Mouse (Mus musculus): ENCODE data around the gene Plvap. TPM values are rescaled to one million over a fixed set of nuclear protein-coding genes. Genes with fewer than 3 reads are reported as not detected.

Gene Plvap
- polyA plus RNA-seq, 1 experiment = 329 TPM

GRCm38 (mm10) chr8:71462191-71462590 lies 49.4 kb downstream of the Plvap start:
- H3K36me3 ChIP-seq (ENCODE audit: control insufficient read depth, insufficient read depth, low read length) = no peaks in the 10 kb centered on the region
- H3K4me1 ChIP-seq (ENCODE audit: control insufficient read depth, insufficient read depth, insufficient read length, low read length) = peaks cover 11% of the 10 kb centered on the region
- no peak overlapping the region for H3K4me3 ChIP-seq (ENCODE audit: low read depth, low read length)
- TF ChIP-seq POLR2A (IDR thresholded peaks at IDR 0.05; ENCODE audit: low read depth, low read length) = no peak
- no peak for TF ChIP-seq CTCF (IDR thresholded peaks at IDR 0.05; ENCODE audit: extremely low read depth, insufficient read length, insufficient replicate concordance, low read depth, low read length)
- H3K27me3 ChIP-seq (ENCODE audit: control insufficient read depth, insufficient read depth, low read length) = no peaks in the 10 kb centered on the region
- no peak overlapping the region for H3K27ac ChIP-seq (ENCODE audit: insufficient read depth, low read depth, low read length)
- WGBS = 75% methylated on average over 4 of the region's 4 CpGs

GRCm38 (mm10) chr8:71461152-71461840 lies 50.3 kb downstream of the Plvap start:
- H3K36me3 ChIP-seq (ENCODE audit: control insufficient read depth, insufficient read depth, low read length) = no peaks in the 10 kb centered on the region
- 89% methylated on average over 47 of the region's 47 CpGs for WGBS
- no peak for TF ChIP-seq CTCF (IDR thresholded peaks at IDR 0.05; ENCODE audit: extremely low read depth, insufficient read length, insufficient replicate concordance, low read depth, low read length)
- no peak for TF ChIP-seq POLR2A (IDR thresholded peaks at IDR 0.05; ENCODE audit: low read depth, low read length)
- no peak overlapping the region for H3K4me3 ChIP-seq (ENCODE audit: low read depth, low read length)
- H3K27me3 ChIP-seq (ENCODE audit: control insufficient read depth, insufficient read depth, low read length) = no peaks in the 10 kb centered on the region
- peaks cover 16% of the 10 kb centered on the region for H3K4me1 ChIP-seq (ENCODE audit: control insufficient read depth, insufficient read depth, insufficient read length, low read length)
- no peak overlapping the region for H3K27ac ChIP-seq (ENCODE audit: insufficient read depth, low read depth, low read length)

GRCm38 (mm10) chr8:71460716-71461115 lies 50.8 kb downstream of the Plvap start:
- TF ChIP-seq CTCF (IDR thresholded peaks at IDR 0.05; ENCODE audit: extremely low read depth, insufficient read length, insufficient replicate concordance, low read depth, low read length) (no peak), POLR2A (IDR thresholded peaks at IDR 0.05; ENCODE audit: low read depth, low read length) (no peak)
- WGBS = 93% methylated on average over 6 of the region's 6 CpGs
- Histone ChIP-seq H3K27me3 (ENCODE audit: control insufficient read depth, insufficient read depth, low read length) (no peaks in the 10 kb centered on the region), H3K27ac (ENCODE audit: insufficient read depth, low read depth, low read length) (no peak overlapping the region), H3K36me3 (ENCODE audit: control insufficient read depth, insufficient read depth, low read length) (no peaks in the 10 kb centered on the region), H3K4me3 (ENCODE audit: low read depth, low read length) (no peak overlapping the region), H3K4me1 (ENCODE audit: control insufficient read depth, insufficient read depth, insufficient read length, low read length) (peaks cover 16% of the 10 kb centered on the region)

- no peaks in the 10 kb centered on the region for H3K36me3 ChIP-seq (ENCODE audit: control insufficient read depth, insufficient read depth, low read length)
- H3K27me3 ChIP-seq (ENCODE audit: control insufficient read depth, insufficient read depth, low read length) = no peaks in the 10 kb centered on the region
- TF ChIP-seq CTCF (IDR thresholded peaks at IDR 0.05; ENCODE audit: extremely low read depth, insufficient read length, insufficient replicate concordance, low read depth, low read length) (no peak), POLR2A (IDR thresholded peaks at IDR 0.05; ENCODE audit: low read depth, low read length) (no peak)
- H3K4me3 ChIP-seq (ENCODE audit: low read depth, low read length) = no peak overlapping the region
- WGBS = 85% methylated on average over 20 of the region's 20 CpGs
- no peak overlapping the region for H3K27ac ChIP-seq (ENCODE audit: insufficient read depth, low read depth, low read length)
- peaks cover 6% of the 10 kb centered on the region; the same call in 1 of the 2 replicates for H3K4me1 ChIP-seq (ENCODE audit: control insufficient read depth, insufficient read depth, insufficient read length, low read length)
Measured at GRCm38 (mm10) chr8:71457659-71458270, 53.8 kb downstream of the Plvap start.

GRCm38 (mm10) chr8:71456906-71457305 lies 54.6 kb downstream of the Plvap start:
- no peaks in the 10 kb centered on the region for H3K36me3 ChIP-seq (ENCODE audit: control insufficient read depth, insufficient read depth, low read length)
- no peak overlapping the region for H3K4me3 ChIP-seq (ENCODE audit: low read depth, low read length)
- WGBS = 44% methylated on average over 22 of the region's 22 CpGs
- H3K27ac ChIP-seq (ENCODE audit: insufficient read depth, low read depth, low read length) = no peak overlapping the region
- H3K4me1 ChIP-seq (ENCODE audit: control insufficient read depth, insufficient read depth, insufficient read length, low read length) = peaks cover 6% of the 10 kb centered on the region; the same call in 1 of the 2 replicates
- no peak for TF ChIP-seq CTCF (IDR thresholded peaks at IDR 0.05; ENCODE audit: extremely low read depth, insufficient read length, insufficient replicate concordance, low read depth, low read length)
- TF ChIP-seq POLR2A (IDR thresholded peaks at IDR 0.05; ENCODE audit: low read depth, low read length) = no peak
- H3K27me3 ChIP-seq (ENCODE audit: control insufficient read depth, insufficient read depth, low read length) = no peaks in the 10 kb centered on the region

GRCm38 (mm10) chr8:71454668-71455067 lies 56.9 kb downstream of the Plvap start:
- 64% methylated on average over 8 of the region's 8 CpGs for WGBS
- no peak overlapping the region for H3K4me3 ChIP-seq (ENCODE audit: low read depth, low read length)
- no peaks in the 10 kb centered on the region for H3K36me3 ChIP-seq (ENCODE audit: control insufficient read depth, insufficient read depth, low read length)
- H3K27me3 ChIP-seq (ENCODE audit: control insufficient read depth, insufficient read depth, low read length) = no peaks in the 10 kb centered on the region
- no peak overlapping the region for H3K27ac ChIP-seq (ENCODE audit: insufficient read depth, low read depth, low read length)
- TF ChIP-seq POLR2A (IDR thresholded peaks at IDR 0.05; ENCODE audit: low read depth, low read length) = no peak
- no peak for TF ChIP-seq CTCF (IDR thresholded peaks at IDR 0.05; ENCODE audit: extremely low read depth, insufficient read length, insufficient replicate concordance, low read depth, low read length)
- peaks cover 6% of the 10 kb centered on the region; the same call in 1 of the 2 replicates for H3K4me1 ChIP-seq (ENCODE audit: control insufficient read depth, insufficient read depth, insufficient read length, low read length)

- H3K4me1 ChIP-seq (ENCODE audit: control insufficient read depth, insufficient read depth, insufficient read length, low read length) = peaks cover 6% of the 10 kb centered on the region; the same call in 1 of the 2 replicates
- no peak overlapping the region for H3K4me3 ChIP-seq (ENCODE audit: low read depth, low read length)
- no peaks in the 10 kb centered on the region for H3K36me3 ChIP-seq (ENCODE audit: control insufficient read depth, insufficient read depth, low read length)
- 78% methylated on average over 2 of the region's 2 CpGs for WGBS
- H3K27ac ChIP-seq (ENCODE audit: insufficient read depth, low read depth, low read length) = no peak overlapping the region
- TF ChIP-seq POLR2A (IDR thresholded peaks at IDR 0.05; ENCODE audit: low read depth, low read length) (no peak), CTCF (IDR thresholded peaks at IDR 0.05; ENCODE audit: extremely low read depth, insufficient read length, insufficient replicate concordance, low read depth, low read length) (no peak)
- no peaks in the 10 kb centered on the region for H3K27me3 ChIP-seq (ENCODE audit: control insufficient read depth, insufficient read depth, low read length)
Measured at GRCm38 (mm10) chr8:71452669-71453068, 58.9 kb downstream of the Plvap start.
